Mouse (Mus musculus) subcutaneous adipose tissue, adult 2 months (tissue): ENCODE results near the gene Zfp683. TPM values are rescaled to one million over a fixed set of nuclear protein-coding genes. Genes with fewer than 3 reads are reported as not detected.

ENCODE experiments used
- polyA plus RNA-seq: library from polyadenylated mRNA; depleted of rRNA; stranded (reverse); fragments of >200 nt; gene quantifications from 2 replicates; pipeline ENCODE4 v1.2.3, GENCODE M21; 2012; ENCODE audit warnings: low replicate concordance; rRNA removed

Zfp683 gene
- polyA plus RNA-seq: 0.59 and 0.79 TPM in 2 replicates

DNA sequence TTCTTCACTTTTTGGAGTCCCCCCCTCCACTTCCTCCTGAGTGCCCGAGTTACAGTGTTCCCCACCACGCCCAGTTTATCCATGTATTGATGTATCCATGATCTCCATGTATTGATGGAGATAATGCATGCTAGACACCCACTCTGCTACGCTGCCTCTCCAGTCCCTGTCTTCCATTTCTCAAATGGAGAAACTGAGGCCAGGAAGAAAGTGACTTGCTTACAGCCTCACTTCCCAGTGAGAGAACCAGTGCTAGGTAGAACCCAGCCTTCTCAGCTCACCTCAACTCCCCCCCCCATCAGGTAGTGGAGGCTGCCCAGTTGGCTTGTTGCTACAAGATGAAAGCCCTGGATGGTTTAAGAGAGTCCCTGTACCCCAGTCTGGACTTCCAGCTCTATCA, at the start of gene Zfp683:
TSS of gene Zfp683 (plus strand) at position 301 of the 400 bp plus-strand sequence.

DNA sequence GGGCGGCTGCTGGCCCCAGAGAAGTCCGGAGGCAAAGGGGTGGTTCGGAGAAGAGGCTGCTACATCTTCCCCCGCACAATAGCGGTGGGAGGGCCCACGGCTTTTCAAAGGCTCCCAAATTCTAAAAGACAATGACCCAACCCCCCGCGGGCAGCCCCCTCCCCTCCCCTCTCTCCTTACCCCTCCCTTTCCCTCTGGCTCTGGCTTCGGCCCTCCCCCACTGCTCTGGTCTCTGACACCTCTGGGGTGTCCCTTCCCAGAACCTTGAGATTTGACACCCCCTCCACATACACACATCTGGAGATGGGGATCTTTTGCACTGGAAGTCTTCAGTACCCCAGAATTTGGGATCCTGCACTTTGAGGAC, 34.9 kb upstream of the Zfp683 start, which contains the start of gene Lin28a:
TSS of gene Lin28a (minus strand) at position 63 of the 367 bp plus-strand sequence.

GRCm38 (mm10) chr4:134060135-134060865, 6.7 kb downstream of the Zfp683 start, which contains the start of gene Crybg2:
TSS of gene Crybg2 (plus strand) at chr4:134060815.

DNA sequence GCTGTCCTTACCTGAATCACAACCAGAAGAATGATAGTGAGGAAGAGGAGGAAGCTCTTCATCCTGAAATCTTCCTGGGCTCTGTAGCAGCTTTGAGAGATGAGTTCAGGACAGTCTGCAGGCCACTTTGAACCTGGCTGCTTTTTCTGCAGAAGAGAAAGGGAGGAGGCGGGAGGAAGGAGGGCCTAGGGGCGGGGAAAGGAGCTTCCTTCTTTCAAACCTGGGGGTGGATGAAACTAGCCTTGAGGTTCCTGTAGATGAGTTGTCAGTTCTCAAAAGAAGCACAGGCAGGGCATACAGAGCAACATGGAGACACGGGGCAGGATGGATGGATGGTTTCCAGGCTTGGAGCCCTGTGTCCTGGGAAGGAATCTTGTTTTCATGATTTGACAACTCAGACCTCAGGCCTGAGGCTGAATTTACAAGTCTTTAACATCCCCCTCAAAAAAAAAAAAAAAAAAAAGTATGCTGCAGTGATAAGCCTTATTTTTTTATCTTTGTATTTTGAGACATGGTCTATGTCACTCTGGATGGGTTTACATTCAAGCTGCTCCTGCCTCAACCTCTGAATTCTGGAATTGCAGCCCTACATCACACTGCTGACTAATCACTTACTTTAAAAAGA, 41.4 kb downstream of the Zfp683 start, which contains the start of gene Cd52:
TSS of gene Cd52 (minus strand) at position 160 of the 625 bp plus-strand sequence.

GRCm38 (mm10) chr4:134101979-134102741, 48.5 kb downstream of the Zfp683 start, which contains the start of gene Ubxn11:
TSS of gene Ubxn11 (plus strand) at chr4:134102570.

Other genes starting within 250 kb of the Zfp683 start
- gene Rps6ka1, start 166.0 kb upstream of the Zfp683 start, polyA plus RNA-seq: 17.3 and 37.5 TPM in 2 replicates
- 37.3 and 49.8 TPM in 2 replicates for gene Hmgn2, start 85.2 kb upstream of the Zfp683 start, polyA plus RNA-seq
- gene Dhdds, start 52.9 kb upstream of the Zfp683 start, polyA plus RNA-seq: 38.1 and 46.6 TPM in 2 replicates
- 0.03 TPM in 1 of 2 replicates, not detected in the other for gene Lin28a, start 35.0 kb upstream of the Zfp683 start, polyA plus RNA-seq
- 0.07 and 1.9 TPM in 2 replicates for gene Crybg2, start 7.0 kb downstream of the Zfp683 start, polyA plus RNA-seq
- gene Cd52, start 41.2 kb downstream of the Zfp683 start, polyA plus RNA-seq: 34.4 and 67.8 TPM in 2 replicates
- gene Ubxn11, start 48.7 kb downstream of the Zfp683 start, polyA plus RNA-seq: 2.5 and 14.3 TPM in 2 replicates
- gene Sh3bgrl3, start 75.0 kb downstream of the Zfp683 start, polyA plus RNA-seq: 483 and 501 TPM in 2 replicates
- gene Cep85, start 133.3 kb downstream of the Zfp683 start, polyA plus RNA-seq: 11.8 and 22.8 TPM in 2 replicates
- not detected in 2 replicates for gene Gm7534, start 149.2 kb downstream of the Zfp683 start, polyA plus RNA-seq
- 1.5 TPM in 1 of 2 replicates, not detected in the other for gene Catsper4, start 173.5 kb downstream of the Zfp683 start, polyA plus RNA-seq
- gene Cnksr1, start 184.6 kb downstream of the Zfp683 start, polyA plus RNA-seq: 0.36 and 8.3 TPM in 2 replicates
- gene E130218I03Rik, start 189.8 kb downstream of the Zfp683 start, polyA plus RNA-seq: 0.06 TPM in 1 of 2 replicates, not detected in the other
- gene Zfp593, start 191.8 kb downstream of the Zfp683 start, polyA plus RNA-seq: 6.6 and 14.5 TPM in 2 replicates
- not detected in 2 replicates for gene Gm30191, start 193.1 kb downstream of the Zfp683 start, polyA plus RNA-seq
- 29.8 and 36.0 TPM in 2 replicates for gene Grrp1, start 200.3 kb downstream of the Zfp683 start, polyA plus RNA-seq
- 4.9 and 8.5 TPM in 2 replicates for gene Pdik1l, start 234.1 kb downstream of the Zfp683 start, polyA plus RNA-seq